Mouse (Mus musculus): ENCODE results near the gene Sh3pxd2b.

Gene Sh3pxd2b

DNA sequence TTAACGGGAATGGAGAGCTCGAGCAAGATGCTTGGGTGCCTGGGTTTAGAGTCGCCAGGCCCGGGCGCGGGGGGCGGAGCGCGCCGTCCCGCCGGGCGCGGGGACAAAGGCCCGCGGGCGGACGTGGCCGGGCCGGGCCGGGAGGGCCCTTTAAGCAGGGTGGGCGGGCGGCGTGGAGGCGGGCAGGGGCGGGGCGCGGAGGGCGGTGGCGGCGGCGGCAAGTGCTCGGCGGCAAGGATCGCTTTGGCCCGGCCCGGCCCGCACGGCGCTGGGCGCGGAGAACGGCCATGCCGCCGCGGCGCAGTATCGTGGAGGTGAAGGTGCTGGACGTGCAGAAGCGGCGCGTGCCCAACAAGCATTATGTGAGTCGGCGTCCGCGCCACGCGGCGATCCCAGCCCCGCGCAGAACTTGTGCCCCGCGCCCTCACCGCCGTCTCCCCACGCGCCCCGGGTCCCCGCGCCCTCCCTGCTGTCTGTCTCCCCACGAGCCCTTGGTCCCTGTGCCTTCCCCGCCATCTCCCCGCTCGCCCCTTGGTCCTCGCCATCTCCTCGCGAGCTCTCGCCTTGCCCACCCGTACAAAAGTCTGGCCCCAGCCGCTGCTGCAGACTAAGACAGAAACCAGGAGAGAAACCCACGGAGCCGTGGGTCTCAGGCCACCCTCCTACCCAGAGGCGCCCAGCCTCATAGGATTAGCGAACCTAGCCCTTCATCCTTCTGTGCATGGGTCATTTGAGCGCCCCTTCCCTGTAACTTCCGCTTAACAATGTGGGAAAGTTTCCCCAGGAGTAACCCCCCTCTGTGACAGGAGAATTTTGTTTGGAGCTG lies at the start of gene Sh3pxd2b:
Gene Sh3pxd2b (plus strand): TSS at position 214 of the 826 bp plus-strand sequence.
- DNase-seq (ENCODE audit: low read depth, low spot score), result peak; percentile 40

- DNase-seq (ENCODE audit: low read depth, low spot score), result no peak
Measured at GRCm38 (mm10) chr11:32297866-32298531, 49.6 kb upstream of the Sh3pxd2b start.

- DNase-seq (ENCODE audit: low read depth, low spot score), result no peak
Measured at GRCm38 (mm10) chr11:32298532-32298918, 49.1 kb upstream of the Sh3pxd2b start.

- peak; percentile 43 for DNase-seq (ENCODE audit: low read depth, low spot score)
Measured at GRCm38 (mm10) chr11:32299865-32300264, 47.8 kb upstream of the Sh3pxd2b start, which contains the start of gene Hbq1a. Gene Hbq1a (plus strand): TSS chr11:32300069.

DNA sequence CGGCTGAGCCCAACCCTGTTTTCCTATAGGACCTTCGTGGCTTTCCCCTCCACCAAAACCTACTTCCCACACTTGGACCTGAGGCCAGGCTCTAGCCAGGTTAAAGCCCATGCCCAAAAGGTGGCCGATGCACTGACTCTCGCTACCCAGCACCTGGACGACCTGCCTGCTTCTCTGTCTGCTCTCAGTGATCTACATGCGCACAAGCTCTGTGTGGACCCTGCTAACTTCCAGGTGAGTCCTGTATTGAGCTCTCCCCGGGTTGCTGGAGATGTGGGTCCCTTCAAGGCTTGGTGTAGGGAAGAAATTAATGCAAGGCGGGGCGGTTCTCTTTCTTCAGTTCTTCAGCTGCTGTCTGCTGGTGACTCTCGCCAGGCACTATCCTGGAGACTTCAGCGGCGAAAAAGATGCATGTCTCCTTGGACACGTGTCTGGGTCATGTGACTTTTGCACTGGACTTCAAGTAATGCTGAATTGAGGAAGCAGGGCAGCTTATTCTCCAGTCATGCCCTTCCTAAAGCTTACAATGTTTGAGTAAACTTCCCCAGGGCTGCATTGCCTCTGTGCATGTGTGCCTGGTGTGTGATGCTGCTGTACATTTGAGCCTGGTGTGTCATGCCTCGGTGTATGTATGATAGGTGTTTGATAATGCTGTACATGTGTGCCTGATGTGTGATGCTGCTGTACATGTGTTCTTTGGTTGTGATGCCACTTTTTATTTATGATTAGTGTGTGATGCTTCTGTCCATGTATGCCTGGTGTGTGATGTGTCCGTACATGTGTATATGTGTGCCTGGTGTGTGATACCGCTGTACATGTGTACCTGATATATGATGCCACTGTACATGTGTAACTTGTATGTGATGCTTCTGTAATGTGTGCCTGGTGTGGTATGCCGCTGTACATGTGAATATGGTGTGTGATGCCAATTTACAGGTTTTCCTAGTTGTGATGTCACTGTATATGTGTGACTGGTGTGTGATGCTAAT lies 47.0 kb upstream of the Sh3pxd2b start:
- DNase-seq (ENCODE audit: low read depth, low spot score), result no peak

GRCm38 (mm10) chr11:32301506-32301905 lies 46.1 kb upstream of the Sh3pxd2b start:
- DNase-seq (ENCODE audit: low read depth, low spot score), result no peak

GRCm38 (mm10) chr11:32302824-32303419 lies 44.7 kb upstream of the Sh3pxd2b start:
- no peak for DNase-seq (ENCODE audit: low read depth, low spot score)

- no peak for DNase-seq (ENCODE audit: low read depth, low spot score)
Measured at GRCm38 (mm10) chr11:32303455-32303854, 44.2 kb upstream of the Sh3pxd2b start.

- no peak for DNase-seq (ENCODE audit: low read depth, low spot score)
Measured at GRCm38 (mm10) chr11:32307006-32307405, 40.6 kb upstream of the Sh3pxd2b start.

GRCm38 (mm10) chr11:32309446-32309845 lies 38.2 kb upstream of the Sh3pxd2b start:
- DNase-seq (ENCODE audit: low read depth, low spot score), result no peak

DNA sequence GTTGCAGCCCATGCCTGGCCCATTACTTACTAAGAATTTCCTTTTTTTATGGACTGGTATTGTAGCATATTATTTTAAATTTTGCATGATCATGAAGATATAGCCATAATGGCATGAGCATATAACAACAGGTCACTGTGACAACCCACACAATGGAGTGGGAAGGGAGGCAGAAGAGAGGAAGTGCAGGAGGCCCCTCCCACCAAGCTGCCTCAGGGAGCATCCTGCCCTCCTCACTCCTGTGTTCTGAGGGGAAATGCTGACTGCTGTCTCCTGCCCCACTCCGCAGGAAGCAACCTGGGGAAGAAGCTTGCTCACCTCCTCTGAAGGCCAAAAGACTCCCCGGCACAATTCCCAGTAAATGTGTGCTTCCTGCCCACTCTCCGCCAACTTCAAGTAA lies 37.7 kb upstream of the Sh3pxd2b start:
- DNase-seq (ENCODE audit: low read depth, low spot score), result no peak

DNA sequence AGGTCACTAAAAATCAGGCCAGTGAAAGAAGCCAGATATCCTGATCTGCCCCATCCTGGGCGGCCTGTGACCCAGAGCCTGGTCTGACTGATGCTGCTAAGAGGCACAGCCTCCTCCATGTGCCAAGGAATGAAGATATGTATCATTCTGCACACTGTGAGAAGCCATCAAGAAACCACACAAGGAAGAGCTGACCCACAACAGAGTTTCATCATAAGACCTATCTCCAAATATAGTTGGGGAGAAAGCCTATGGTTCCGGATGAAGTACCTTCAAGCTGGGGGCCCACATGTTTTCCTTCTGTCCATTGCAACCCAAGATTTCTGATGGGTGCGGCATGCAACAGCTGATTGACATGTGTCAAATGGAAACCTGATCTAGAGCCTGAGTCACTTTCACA lies 31.6 kb upstream of the Sh3pxd2b start:
- no peak for DNase-seq (ENCODE audit: low read depth, low spot score)

DNA sequence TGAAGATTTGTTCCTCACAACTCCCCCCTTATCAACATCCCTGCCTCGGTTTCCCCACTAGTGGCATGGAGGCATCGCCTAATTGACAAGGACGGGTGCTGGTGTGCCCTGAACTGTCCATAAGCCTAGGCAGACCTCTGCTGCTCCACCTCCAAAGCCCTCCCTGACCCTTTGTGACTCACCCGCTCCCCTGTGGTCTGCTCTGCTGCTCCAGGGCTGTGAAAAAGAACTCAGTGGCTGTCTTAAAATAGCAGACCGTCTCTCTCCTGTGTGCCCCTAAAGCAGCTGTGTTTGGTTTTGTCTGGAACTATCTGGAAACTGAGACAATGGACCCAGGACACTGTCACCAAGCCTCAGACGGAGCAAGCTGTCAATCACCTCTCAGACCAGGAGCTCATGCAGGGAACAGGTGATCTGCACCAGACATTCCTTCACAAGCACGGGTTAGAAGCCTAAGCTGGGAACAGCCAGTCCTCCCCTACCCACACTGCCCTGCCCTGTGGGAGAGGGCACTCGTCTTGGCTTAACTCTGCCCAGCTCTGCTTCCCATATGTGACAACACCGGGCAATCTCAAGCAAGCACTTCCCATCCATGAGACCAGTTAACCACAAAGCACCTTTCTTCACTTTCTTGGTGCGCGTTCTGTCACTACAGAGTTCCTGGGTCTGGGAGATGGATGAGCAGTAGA lies 27.0 kb upstream of the Sh3pxd2b start:
- DNase-seq (ENCODE audit: low read depth, low spot score), result no peak

- peak; percentile 75 for DNase-seq (ENCODE audit: low read depth, low spot score)
Measured at GRCm38 (mm10) chr11:32321196-32321565, 26.4 kb upstream of the Sh3pxd2b start.

GRCm38 (mm10) chr11:32324609-32325008 lies 23.0 kb upstream of the Sh3pxd2b start:
- DNase-seq (ENCODE audit: low read depth, low spot score), result peak; percentile 90

DNA sequence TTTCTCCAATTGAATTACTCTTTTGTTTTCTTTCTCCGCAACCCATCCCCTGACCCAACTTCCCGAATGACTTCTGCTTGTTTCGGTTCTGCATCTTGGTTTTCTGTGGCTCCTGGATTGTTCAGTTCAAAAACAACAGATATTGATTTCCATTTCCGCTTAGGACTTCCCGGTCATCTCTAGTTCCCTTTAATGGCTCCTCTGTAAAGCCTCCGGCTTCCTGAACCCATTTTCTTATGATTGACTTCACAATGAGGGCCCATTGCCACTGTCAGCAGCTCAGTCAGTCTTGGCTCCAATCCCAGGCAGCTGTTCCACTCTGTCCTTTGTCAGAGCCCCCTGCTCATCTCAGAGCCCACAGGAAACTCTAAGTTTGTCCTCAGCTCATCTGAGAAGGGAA lies 16.5 kb upstream of the Sh3pxd2b start:
- no peak for DNase-seq (ENCODE audit: low read depth, low spot score)

DNA sequence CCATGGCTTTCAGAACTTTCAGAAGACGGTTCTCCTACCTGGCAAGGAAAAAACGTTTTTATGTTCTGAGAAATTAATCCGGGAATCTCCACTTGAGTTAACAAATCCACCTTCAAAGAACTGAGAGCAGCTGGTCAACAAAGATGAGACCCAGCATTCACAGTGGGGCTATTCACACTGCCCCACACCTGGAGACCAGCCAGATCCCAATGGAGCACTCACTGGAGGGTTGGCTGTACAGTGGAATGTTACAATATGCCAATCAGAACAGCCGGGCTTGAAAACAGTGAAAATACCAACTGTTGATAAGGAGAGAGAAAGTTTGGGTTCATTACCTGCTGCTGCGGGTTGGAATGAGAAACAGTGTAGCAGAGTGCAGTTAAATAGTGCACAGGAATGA lies 15.8 kb upstream of the Sh3pxd2b start:
- DNase-seq (ENCODE audit: low read depth, low spot score), result no peak

DNA sequence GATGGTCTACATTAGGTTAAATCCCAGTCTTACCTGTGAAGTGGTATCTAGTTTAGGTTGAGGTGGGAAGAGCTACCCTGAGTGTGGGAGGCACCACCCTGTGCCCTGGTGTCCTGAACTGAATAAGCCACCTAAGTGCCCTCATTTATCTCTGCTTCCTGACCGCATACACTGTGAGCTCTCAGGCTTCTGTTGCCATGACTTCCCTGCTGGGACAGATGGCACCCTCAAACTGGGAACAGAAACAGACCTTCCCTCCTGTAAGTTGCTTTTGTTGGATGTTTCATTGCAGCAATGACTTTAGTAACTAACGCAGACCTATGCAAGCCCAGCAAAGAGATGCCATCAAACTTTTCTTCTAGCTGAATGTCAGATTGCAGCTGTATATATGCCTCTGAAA lies 14.4 kb upstream of the Sh3pxd2b start:
- no peak for DNase-seq (ENCODE audit: low read depth, low spot score)

GRCm38 (mm10) chr11:32336435-32336907 lies 11.1 kb upstream of the Sh3pxd2b start:
- no peak for DNase-seq (ENCODE audit: low read depth, low spot score)

DNA sequence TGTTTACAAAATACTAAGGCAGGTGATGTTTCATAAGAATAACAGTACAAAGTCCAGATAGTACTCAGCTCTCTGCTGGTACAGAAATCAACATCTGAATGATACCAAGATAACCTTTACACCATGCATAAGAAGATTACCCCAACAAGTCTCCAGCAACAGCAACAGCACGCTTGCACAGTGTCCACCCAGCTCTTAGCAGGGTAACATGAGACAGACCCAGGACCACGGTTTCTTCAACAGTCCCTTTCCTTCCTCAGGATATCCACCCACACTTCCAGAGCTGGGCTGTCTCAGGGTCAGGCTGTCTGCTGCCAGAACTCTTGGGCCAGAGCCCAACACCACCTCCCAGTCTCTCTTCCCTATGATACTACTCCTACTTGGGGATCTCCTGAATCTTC lies 8.5 kb upstream of the Sh3pxd2b start:
- DNase-seq (ENCODE audit: low read depth, low spot score), result no peak
